Mouse (Mus musculus) lung, adult 2 months (tissue): ENCODE results near the gene Gys1.

ENCODE experiments used
- CTCF ChIP-seq: fragments of 200-500 bp; IDR thresholded peaks from 2 replicates; pipeline ENCODE4 v1.5.1; 2011; ENCODE audit warnings: mild to moderate bottlenecking, low read length, control low read depth; ENCODE audit not compliant: insufficient read depth
- POLR2A ChIP-seq: fragments of 200-500 bp; IDR thresholded peaks from 2 replicates; pipeline ENCODE4 v1.6.1; 2011; ENCODE audit warnings: low read depth, mild to moderate bottlenecking, control low read depth, low read length, borderline replicate concordance; ENCODE audit errors: extremely low read depth

- TF ChIP-seq POLR2A, result peak; percentile 79; the same call in 1 of the 2 replicates
- no peak for TF ChIP-seq CTCF
Observed at GRCm38 (mm10) chr7:45488293-45489204, 53.9 kb downstream of the Gys1 start, which contains the start of gene Dhdh.
